Mouse (Mus musculus) embryonic facial prominence, embryonic 14.5 days (tissue): ENCODE measurements around the gene Clip3. TPM values are rescaled to one million over a fixed set of nuclear protein-coding genes. Genes with fewer than 3 reads are reported as not detected.

Source experiments
- ATAC-seq: fragments of 200-750 bp; cut with Nextera tagmentation; 2 replicates; pipeline ENCODE4 v1.8.0; 2017; ENCODE audit warnings: low read depth, moderate number of reproducible peaks, moderate TSS enrichment
- DNase-seq: peaks from one replicate; pipeline ENCODE4 v3.0.0-alpha.2; 2015; ENCODE audit warnings: low spot score
- H3K27ac ChIP-seq: fragments of 300-500 bp; sonication (generic); replicated peaks from 2 replicates; pipeline ENCODE4 v1.5.1; 2014; ENCODE audit warnings: low read depth, mild to moderate bottlenecking, low read length, moderate library complexity
- H3K27me3 ChIP-seq: fragments of 300-500 bp; sonication (generic); replicated peaks from 2 replicates; pipeline ENCODE4 v1.6.1; 2014; ENCODE audit warnings: low read length; ENCODE audit not compliant: control insufficient read depth, insufficient read depth
- H3K36me3 ChIP-seq: fragments of 300-500 bp; sonication (generic); 2 replicates; pipeline ENCODE4 v1.6.1; 2014; ENCODE audit warnings: low read length, mixed read lengths; ENCODE audit not compliant: control insufficient read depth, insufficient read depth
- H3K4me1 ChIP-seq: fragments of 300-500 bp; sonication (generic); 2 replicates; pipeline ENCODE4 v1.6.1; 2014; ENCODE audit warnings: antibody characterized with exemption, low read length; ENCODE audit not compliant: control insufficient read depth, insufficient read depth
- H3K4me2 ChIP-seq: fragments of 300-500 bp; sonication (generic); 2 replicates; pipeline ENCODE4 v1.6.1; 2014; ENCODE audit warnings: low read depth, mild to moderate bottlenecking, low read length, moderate library complexity, mixed read lengths
- H3K4me3 ChIP-seq: fragments of 300-500 bp; sonication (generic); 2 replicates; pipeline ENCODE4 v1.5.1; 2014; ENCODE audit warnings: low read depth, mild to moderate bottlenecking, low read length
- H3K9ac ChIP-seq: fragments of 300-500 bp; sonication (generic); 2 replicates; pipeline ENCODE4 v1.6.1; 2014; ENCODE audit warnings: low read depth, mild to moderate bottlenecking, low read length, moderate library complexity, mixed read lengths
- H3K9me3 ChIP-seq: fragments of 300-500 bp; sonication (generic); 2 replicates; pipeline ENCODE4 v1.6.1; 2016; ENCODE audit warnings: low read length; ENCODE audit not compliant: control insufficient read depth
- WGBS: fragments of 180-500 bp; shearing (Covaris S2); extraction: QIAGEN DNeasy Blood & Tissue Kit; methylation state at CpG from one replicate; pipeline ENCODE4 v1.1.7; 2014; 5-methylcytosine and 5-hydroxymethylcytosine counted together
- polyA plus RNA-seq: library from polyadenylated mRNA; unstranded; fragments of >200 nt; fragmentation: Nextera tagmentation; extraction: Ambion mirVana; gene quantifications from 2 replicates; pipeline ENCODE4 v1.2.1, GENCODE M21; 2014

The Clip3 gene
- polyA plus RNA-seq, 1 experiment from 2014 or later = 51.8 TPM

- peaks cover 5% of the 10 kb centered on the region for H3K4me1 ChIP-seq
- H3K9ac ChIP-seq = no peak overlapping the region
- ATAC-seq = no peak
- no peak overlapping the region for H3K4me2 ChIP-seq
- no peaks in the 10 kb centered on the region for H3K9me3 ChIP-seq
- WGBS = 58% methylated on average over 7 of the region's 7 CpGs
- DNase-seq = no peak
- no peak overlapping the region for H3K4me3 ChIP-seq
- H3K27me3 ChIP-seq = no peaks in the 10 kb centered on the region
- H3K27ac ChIP-seq = 0 out of 2 replicates have a peak overlapping the region, but pooled peaks have one; percentile 24
- H3K36me3 ChIP-seq = peaks cover 8% of the 10 kb centered on the region
These were observed 2.3 kb upstream of the Clip3 start for GRCm38 (mm10) chr7:30289071-30289713.

- H3K9me3 ChIP-seq = no peaks in the 10 kb centered on the region
- no peaks in the 10 kb centered on the region for H3K27me3 ChIP-seq
- H3K4me2 ChIP-seq = no peak overlapping the region
- DNase-seq = peak; percentile 82
- H3K9ac ChIP-seq = no peak overlapping the region
- H3K27ac ChIP-seq = 0 out of 2 replicates have a peak overlapping the region, but pooled peaks have one; percentile 24
- WGBS = 38% methylated on average over 10 of the region's 10 CpGs
- ATAC-seq = peak; percentile 80
- no peak overlapping the region for H3K4me3 ChIP-seq
- H3K36me3 ChIP-seq = peaks cover 15% of the 10 kb centered on the region
- peaks cover 5% of the 10 kb centered on the region for H3K4me1 ChIP-seq
These were observed 1.7 kb upstream of the Clip3 start for GRCm38 (mm10) chr7:30289714-30290399.

- Histone ChIP-seq H3K4me3 (no peak overlapping the region), H3K4me1 (peaks cover 5% of the 10 kb centered on the region), H3K27ac (no peak overlapping the region), H3K9me3 (no peaks in the 10 kb centered on the region), H3K36me3 (peaks cover 54% of the 10 kb centered on the region), H3K4me2 (no peak overlapping the region), H3K9ac (no peak overlapping the region), H3K27me3 (no peaks in the 10 kb centered on the region)
- no peak for ATAC-seq
- WGBS = 83% methylated on average over 13 of the region's 13 CpGs
- no peak for DNase-seq
These were observed 2.3 kb downstream of the Clip3 start for GRCm38 (mm10) chr7:30293795-30294194.

- Histone ChIP-seq H3K36me3 (peaks cover 59% of the 10 kb centered on the region), H3K9me3 (no peaks in the 10 kb centered on the region), H3K4me3 (no peak overlapping the region), H3K4me2 (no peak overlapping the region), H3K4me1 (peaks cover 5% of the 10 kb centered on the region), H3K27me3 (no peaks in the 10 kb centered on the region), H3K9ac (no peak overlapping the region), H3K27ac (no peak overlapping the region)
- ATAC-seq = no peak
- WGBS = 89% methylated on average over 5 of the region's 5 CpGs
- DNase-seq = no peak
These were observed 2.8 kb downstream of the Clip3 start for GRCm38 (mm10) chr7:30294296-30294695.

GRCm38 (mm10) chr7:30295103-30295502 is 3.6 kb downstream of the Clip3 start:
- DNase-seq = peak; percentile 32
- Histone ChIP-seq H3K27me3 (no peaks in the 10 kb centered on the region), H3K4me3 (no peak overlapping the region), H3K9me3 (no peaks in the 10 kb centered on the region), H3K4me2 (no peak overlapping the region), H3K4me1 (peaks cover 5% of the 10 kb centered on the region), H3K36me3 (peaks cover 67% of the 10 kb centered on the region), H3K9ac (no peak overlapping the region), H3K27ac (no peak overlapping the region)
- 59% methylated on average over 10 of the region's 10 CpGs for WGBS
- ATAC-seq = no peak

GRCm38 (mm10) chr7:30296816-30297215 is 5.3 kb downstream of the Clip3 start:
- no peak overlapping the region for H3K4me3 ChIP-seq
- no peak overlapping the region for H3K9ac ChIP-seq
- ATAC-seq (no peak), DNase-seq (no peak)
- H3K9me3 ChIP-seq = no peaks in the 10 kb centered on the region
- WGBS = 92% methylated on average over 15 of the region's 15 CpGs
- H3K36me3 ChIP-seq = peaks cover 78% of the 10 kb centered on the region
- no peaks in the 10 kb centered on the region; the same call in 1 of the 2 replicates for H3K4me1 ChIP-seq
- H3K27me3 ChIP-seq = no peaks in the 10 kb centered on the region
- H3K27ac ChIP-seq = no peak overlapping the region
- H3K4me2 ChIP-seq = no peak overlapping the region

- Histone ChIP-seq H3K4me1 (no peaks in the 10 kb centered on the region; the same call in 1 of the 2 replicates), H3K9ac (no peak overlapping the region), H3K4me2 (no peak overlapping the region), H3K4me3 (no peak overlapping the region), H3K27ac (no peak overlapping the region), H3K27me3 (no peaks in the 10 kb centered on the region), H3K9me3 (no peaks in the 10 kb centered on the region), H3K36me3 (peaks cover 82% of the 10 kb centered on the region)
- DNase-seq (no peak), ATAC-seq (no peak)
- WGBS = 85% methylated on average over 16 of the region's 16 CpGs
These were observed 5.7 kb downstream of the Clip3 start for GRCm38 (mm10) chr7:30297266-30297665.

GRCm38 (mm10) chr7:30300914-30301313 is 9.4 kb downstream of the Clip3 start:
- ATAC-seq (no peak), DNase-seq (no peak)
- no peaks in the 10 kb centered on the region for H3K9me3 ChIP-seq
- no peak overlapping the region for H3K27ac ChIP-seq
- no peak overlapping the region for H3K9ac ChIP-seq
- H3K4me1 ChIP-seq = no peaks in the 10 kb centered on the region
- H3K4me3 ChIP-seq = no peak overlapping the region
- peaks cover 86% of the 10 kb centered on the region for H3K36me3 ChIP-seq
- H3K4me2 ChIP-seq = no peak overlapping the region
- no peaks in the 10 kb centered on the region for H3K27me3 ChIP-seq
- 46% methylated on average over 3 of the region's 3 CpGs for WGBS
